Mouse (Mus musculus): ENCODE data around the gene Slc1a3.

DNA sequence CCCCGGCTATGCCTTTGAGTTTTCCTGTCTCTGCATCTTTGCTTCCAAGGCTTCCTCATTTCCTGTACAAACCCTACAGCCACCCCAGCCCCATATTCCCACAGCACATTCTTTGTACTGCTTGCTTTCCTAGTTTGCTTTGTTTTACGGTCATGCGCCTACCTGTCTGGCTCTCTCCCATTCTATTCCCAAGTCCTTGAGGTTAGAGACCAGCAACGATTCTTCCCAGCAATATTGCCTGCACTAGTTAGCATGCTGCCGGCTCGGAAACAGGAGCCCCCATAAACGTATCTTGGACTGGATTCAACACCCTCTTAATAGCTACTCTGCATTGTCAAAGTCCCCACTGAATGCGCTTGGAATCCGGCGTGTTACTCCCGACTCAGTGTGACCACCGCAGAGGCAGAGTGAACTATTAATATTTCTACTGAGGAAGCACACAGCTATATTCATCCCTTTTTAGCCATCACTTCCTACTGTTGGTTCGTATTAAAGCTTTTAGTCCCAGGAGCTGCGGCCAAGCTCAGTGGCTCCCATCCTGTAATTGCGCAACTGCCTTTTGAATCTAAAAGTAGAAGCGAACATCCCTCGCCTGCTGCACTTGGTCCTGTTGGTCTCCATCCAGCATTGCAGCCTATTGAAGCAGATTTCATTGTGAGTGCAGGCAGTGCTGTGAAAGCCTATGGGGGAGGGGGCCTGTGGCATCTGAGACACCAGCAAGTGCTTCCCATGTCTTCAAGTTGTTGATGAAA lies 47.0 kb downstream of the Slc1a3 start:
- TF ChIP-seq CTCF (IDR thresholded peaks at IDR 0.05; ENCODE audit: low read depth, low read length) (no peak), TAL1 (conservative IDR thresholded peaks at IDR 0.05; ENCODE audit: low read depth, low read length) (no peak), GATA1 (IDR thresholded peaks at IDR 0.05; ENCODE audit: borderline replicate concordance, low read length) (no peak), GATA2 (IDR thresholded peaks at IDR 0.05; ENCODE audit: borderline replicate concordance, low read depth, low read length) (no peak), POLR2AphosphoS5 (IDR thresholded peaks at IDR 0.05; ENCODE audit: insufficient replicate concordance, low read depth, low read length) (no peak)

Data from G1E (cell line).